Mouse (Mus musculus) brain, embryonic 14.5 days (tissue): ENCODE data around the gene Pgbd5.

ENCODE experiments used
- CTCF ChIP-seq: fragments of 200-500 bp; IDR thresholded peaks from 2 replicates; pipeline ENCODE4 v1.5.1; 2012; ENCODE audit warnings: inconsistent platforms, mild to moderate bottlenecking, moderate library complexity, borderline replicate concordance; ENCODE audit not compliant: insufficient read depth, insufficient read length; ENCODE audit errors: extremely low read depth
- POLR2A ChIP-seq: fragments of 200-500 bp; IDR thresholded peaks from 2 replicates; pipeline ENCODE4 v1.6.1; 2012; ENCODE audit warnings: mild to moderate bottlenecking, inconsistent platforms, borderline replicate concordance; ENCODE audit not compliant: poor library complexity, insufficient read depth, insufficient read length, severe bottlenecking; ENCODE audit errors: extremely low read depth

- TF ChIP-seq CTCF (no peak), POLR2A (no peak)
Observed at GRCm38 (mm10) chr8:124436741-124437140, 2.7 kb downstream of the Pgbd5 start.
